Mouse (Mus musculus) ES-Bruce4 (cell line): Measurements from ENCODE around the gene Smc1b. TPM values are rescaled to one million over a fixed set of nuclear protein-coding genes. Genes with fewer than 3 reads are reported as not detected.

ENCODE experiments used
- H3K27ac ChIP-seq: 2 replicates; pipeline ENCODE4 v1.5.1; 2012; ENCODE audit warnings: low read length, inconsistent platforms; ENCODE audit not compliant: insufficient read depth
- H3K27me3 ChIP-seq: 2 replicates; pipeline ENCODE4 v1.6.1; 2012; ENCODE audit warnings: mild to moderate bottlenecking, low read length, inconsistent platforms; ENCODE audit not compliant: control insufficient read depth, poor library complexity, insufficient read depth, severe bottlenecking
- H3K36me3 ChIP-seq: 2 replicates; pipeline ENCODE4 v1.6.1; 2012; ENCODE audit warnings: inconsistent platforms, mild to moderate bottlenecking, low read length, moderate library complexity; ENCODE audit not compliant: control insufficient read depth, poor library complexity, insufficient read depth, severe bottlenecking
- H3K4me1 ChIP-seq: one replicate; pipeline ENCODE4 v1.8.1; 2011; ENCODE audit warnings: low read length; ENCODE audit not compliant: control insufficient read depth, insufficient read depth
- H3K4me3 ChIP-seq: 2 replicates; pipeline ENCODE4 v1.5.1; 2011; ENCODE audit warnings: low read depth, mild to moderate bottlenecking, low read length
- H3K9ac ChIP-seq: 2 replicates; pipeline ENCODE4 v1.6.1; 2012; ENCODE audit warnings: low read depth, mild to moderate bottlenecking, inconsistent platforms; ENCODE audit not compliant: poor library complexity, severe bottlenecking
- H3K9me3 ChIP-seq: replicated peaks from 2 replicates; pipeline ENCODE4 v1.6.1; 2012; ENCODE audit warnings: mild to moderate bottlenecking, low read length, inconsistent platforms; ENCODE audit not compliant: control insufficient read depth, poor library complexity, insufficient read depth, severe bottlenecking
- CTCF ChIP-seq: IDR thresholded peaks from one replicate; pipeline ENCODE4 v1.8.1; 2011; ENCODE audit warnings: low read depth, low read length
- EP300 ChIP-seq: IDR thresholded peaks from 2 replicates; pipeline ENCODE4 v1.6.1; 2011; ENCODE audit warnings: low read depth, low read length; ENCODE audit not compliant: insufficient read depth
- POLR2A ChIP-seq: IDR thresholded peaks from one replicate; pipeline ENCODE4 v1.8.1; 2011; ENCODE audit warnings: low read length; ENCODE audit not compliant: insufficient read depth
- polyA plus RNA-seq: library from polyadenylated mRNA; stranded (reverse); fragments of >200 nt; gene quantifications from 2 replicates; pipeline ENCODE4 v1.2.4, GENCODE M21; 2011; ENCODE audit warnings: low read depth; ENCODE audit not compliant: missing spikeins, insufficient read depth, insufficient read length

The Smc1b gene
- polyA plus RNA-seq, 1 experiment: 4.8 TPM

GRCm38 (mm10) chr15:85026197-85026596 lies 105.6 kb downstream of the Smc1b start:
- no peak overlapping the region for H3K9ac ChIP-seq
- H3K27me3 ChIP-seq: no peaks in the 10 kb centered on the region
- no peaks in the 10 kb centered on the region for H3K9me3 ChIP-seq
- H3K4me3 ChIP-seq: no peak overlapping the region
- H3K27ac ChIP-seq: no peak overlapping the region
- no peaks in the 10 kb centered on the region for H3K4me1 ChIP-seq
- H3K36me3 ChIP-seq: no peaks in the 10 kb centered on the region
- no peak for TF ChIP-seq CTCF
- TF ChIP-seq EP300: no peak
- TF ChIP-seq POLR2A: no peak

GRCm38 (mm10) chr15:85022211-85022610 lies 109.6 kb downstream of the Smc1b start:
- H3K27ac ChIP-seq: no peak overlapping the region
- H3K36me3 ChIP-seq: no peaks in the 10 kb centered on the region
- no peak for TF ChIP-seq POLR2A
- TF ChIP-seq CTCF: no peak
- no peak for TF ChIP-seq EP300
- no peaks in the 10 kb centered on the region for H3K27me3 ChIP-seq
- H3K9me3 ChIP-seq: no peaks in the 10 kb centered on the region
- no peak overlapping the region for H3K9ac ChIP-seq
- no peak overlapping the region for H3K4me3 ChIP-seq
- H3K4me1 ChIP-seq: no peaks in the 10 kb centered on the region

DNA sequence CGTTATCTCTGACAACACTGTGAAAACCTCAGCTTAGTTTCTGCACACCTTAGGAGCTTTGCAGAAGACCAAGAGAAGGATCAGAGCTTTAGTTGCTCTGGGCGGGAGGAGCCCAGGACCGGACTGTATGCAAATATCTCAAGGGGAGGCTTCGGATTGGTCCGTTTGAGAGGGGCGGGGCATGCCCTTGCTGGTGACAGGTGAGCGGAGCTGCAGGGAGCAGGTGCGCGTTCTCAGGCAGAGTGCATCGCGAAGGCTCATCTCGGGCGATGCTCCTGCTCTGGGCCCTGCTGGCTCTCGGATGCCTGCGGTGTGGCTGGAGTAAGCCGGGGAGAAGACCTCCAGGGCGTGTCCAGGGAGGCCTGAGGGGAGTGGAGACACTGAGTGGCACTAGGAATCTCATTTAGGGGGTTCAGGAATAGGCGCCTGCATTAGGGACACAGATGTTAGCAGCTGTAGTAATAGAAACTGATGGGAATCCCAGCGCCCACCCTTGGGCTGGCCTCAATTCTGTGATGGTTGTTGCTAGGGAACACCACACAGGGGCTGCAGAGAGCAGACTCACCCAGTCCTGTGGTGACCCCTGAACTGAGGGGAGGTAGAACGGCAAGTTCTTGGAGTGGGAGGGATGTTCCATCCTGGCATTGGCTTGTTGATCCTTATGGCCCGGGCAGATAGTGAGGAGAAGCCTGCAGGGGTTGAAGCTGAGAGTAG lies 114.7 kb downstream of the Smc1b start, which contains the start of gene Upk3a:
Gene Upk3a (plus strand): TSS at position 191 of the 714 bp plus-strand sequence.
- Histone ChIP-seq H3K36me3 (no peaks in the 10 kb centered on the region), H3K4me3 (no peak within 1 kb of the TSS), H3K9ac (no peak within 1 kb of the TSS), H3K9me3 (no peaks in the 10 kb centered on the region), H3K27me3 (no peaks in the 10 kb centered on the region), H3K27ac (no peak within 1 kb of the TSS), H3K4me1 (no peaks in the 10 kb centered on the region)
- TF ChIP-seq CTCF: no peak
- TF ChIP-seq EP300: no peak
- TF ChIP-seq POLR2A: no peak

DNA sequence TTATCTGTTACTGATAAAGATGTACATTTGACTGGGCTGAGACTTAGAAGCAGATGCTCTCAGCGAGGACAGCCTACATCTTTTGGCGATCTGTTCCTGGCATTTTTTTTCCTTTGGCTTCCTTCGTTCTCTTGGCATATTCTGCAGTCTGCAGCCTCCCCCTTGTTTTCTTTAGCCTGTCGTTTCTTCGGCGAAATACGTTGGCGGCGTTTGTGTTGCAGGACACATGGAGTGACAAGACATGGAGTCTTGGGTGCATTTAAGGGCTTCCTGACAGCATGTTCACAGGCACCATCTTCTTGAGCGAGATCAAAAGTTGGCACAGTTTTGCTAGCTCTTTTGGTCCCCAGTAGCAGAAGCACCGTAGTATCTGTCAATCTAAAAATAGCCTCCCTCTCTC lies 116.0 kb downstream of the Smc1b start:
- Histone ChIP-seq H3K4me3 (no peak overlapping the region), H3K27me3 (no peaks in the 10 kb centered on the region), H3K36me3 (no peaks in the 10 kb centered on the region), H3K4me1 (no peaks in the 10 kb centered on the region), H3K9me3 (no peaks in the 10 kb centered on the region), H3K27ac (no peak overlapping the region), H3K9ac (no peak overlapping the region)
- TF ChIP-seq EP300: no peak
- TF ChIP-seq POLR2A: no peak
- no peak for TF ChIP-seq CTCF

Other genes starting within 250 kb of the Smc1b start
- gene Gm29666, start 211.9 kb downstream of the Smc1b start, polyA plus RNA-seq: 1.1 and 1.2 TPM in 2 replicates
- gene Nup50, start 208.6 kb downstream of the Smc1b start, polyA plus RNA-seq: 67.3 and 69.8 TPM in 2 replicates
- gene 5031439G07Rik, start 143.4 kb downstream of the Smc1b start, polyA plus RNA-seq: 20.8 and 26.5 TPM in 2 replicates
- not detected in 2 replicates for gene Upk3a, start 114.8 kb downstream of the Smc1b start, polyA plus RNA-seq
- 32.3 and 32.4 TPM in 2 replicates for gene Fam118a, start 103.0 kb downstream of the Smc1b start, polyA plus RNA-seq
- gene Ribc2, start 114 bp upstream of the Smc1b start, polyA plus RNA-seq: not detected in 2 replicates
- gene Fbln1, start 74.0 kb upstream of the Smc1b start, polyA plus RNA-seq: 48.1 and 51.7 TPM in 2 replicates
- 315 and 320 TPM in 2 replicates for gene Atxn10, start 204.3 kb upstream of the Smc1b start, polyA plus RNA-seq